In genomic region chr6:54592938-54593535, GRCm38 (mm10) we compare ENCODE assay signal across 8 mouse cellular contexts. TPM values are rescaled to one million over a fixed set of nuclear protein-coding genes. Genes with fewer than 3 reads are reported as not detected.
DNase-seq lines count a peak whose midpoint lies in the region.

No protein-coding gene starts in this region.

- peak overlapping the region; percentile 91 for H3K4me3 ChIP-seq in megakaryocyte, embryonic 14.5 days (replicated peaks)

- H3K9me3 ChIP-seq in megakaryocyte, embryonic 14.5 days: no peaks in the 10 kb centered on the region

- DNase-seq in adrenal gland, adult 18-20 months (ENCODE audit: low spot score in 2 of 2): peak; percentile 85
- DNase-seq in embryo, embryonic 10.5 days (ENCODE audit: low spot score): peak; percentile 93
- peak; percentile 91 for DNase-seq in gastrocnemius, postnatal 14 days
- DNase-seq in induced T-regulatory cell, adult 2 months (ENCODE audit: low read depth): peak; percentile 69
- peak; percentile 92 to 97 for DNase-seq in left cerebral cortex, adult 9 months (ENCODE audit: low spot score in 2 of 2)
- DNase-seq in right cerebral cortex, adult 2 months (ENCODE audit: low spot score in 2 of 2): peak; percentile 94 to 98
- peak; percentile 72 for DNase-seq in urinary bladder, postnatal 10 days (ENCODE audit: low spot score)

- peaks cover 29% of the 10 kb centered on the region for H3K4me1 ChIP-seq in megakaryocyte, embryonic 14.5 days

- peaks cover 51% of the 10 kb centered on the region for H3K27me3 ChIP-seq in megakaryocyte, embryonic 14.5 days (replicated peaks)

- H3K36me3 ChIP-seq in megakaryocyte, embryonic 14.5 days (replicated peaks; ENCODE audit: low read length): no peaks in the 10 kb centered on the region

- intact Hi-C loops in gastrocnemius, postnatal 14 days (cut with DNase I; ENCODE audit: low total_unique reads): no loop called here

RNA-seq across cellular contexts. Expression of gene Plekha8, which starts 1.9 kb away (rescaled TPM):
- 10 to 100 TPM; 17.1 to 21.8 TPM for total RNA-seq in adrenal gland, adult 18-20 months (2021)
- total RNA-seq in gastrocnemius, postnatal 14 days (2021): 1 to 10 TPM; 4.7 to 6.2 TPM
- polyA plus RNA-seq in megakaryocyte, embryonic 14.5 days (2012; ENCODE audit: insufficient read depth, low replicate concordance): 0.35 and 0.88 TPM in 2 replicates

RNA-seq across cellular contexts. Expression of gene Fkbp14, which starts 4.1 kb away (rescaled TPM):
- 10 to 100 TPM; 22.2 to 23.4 TPM for total RNA-seq in adrenal gland, adult 18-20 months (2021)
- total RNA-seq in gastrocnemius, postnatal 14 days (2021): 10 to 100 TPM; 14.4 to 14.7 TPM
- 1.2 TPM in 1 of 2 replicates, not detected in the other for polyA plus RNA-seq in megakaryocyte, embryonic 14.5 days (2012; ENCODE audit: insufficient read depth, low replicate concordance)

RNA-seq across cellular contexts. Expression of gene Scrn1, which starts 26.7 kb away (rescaled TPM):
- total RNA-seq in adrenal gland, adult 18-20 months (2021): 10 to 100 TPM; 25.1 to 31.1 TPM
- total RNA-seq in gastrocnemius, postnatal 14 days (2021): 1 to 10 TPM; 5.8 to 9.7 TPM
- 13.5 TPM in 1 of 2 replicates, not detected in the other for polyA plus RNA-seq in megakaryocyte, embryonic 14.5 days (2012; ENCODE audit: insufficient read depth, low replicate concordance)

Comparison
In these comparisons a context has a peak if more than half of its experiments do, and no peak if none do; other contexts are left out.
1. Peak in every context shown above with its lines: DNase-seq and H3K4me3 ChIP-seq.